Mouse (Mus musculus): ENCODE measurements at regions not wholly inside any gene's neighbourhood (a gene's known extent, or its start where the extent isn't known, plus 50 kb on each side); places are given as distances from the start of the nearest gene placed in this dataset.

- DNase-seq (ENCODE audit: low spot score) = no peak
These were observed 175.9 kb downstream of the Bcl2l11 start for GRCm38 (mm10) chr2:128301709-128302108.

- DNase-seq (ENCODE audit: low spot score) = no peak
These were observed 178.3 kb downstream of the Bcl2l11 start for GRCm38 (mm10) chr2:128304063-128304712.

GRCm38 (mm10) chr2:128306693-128307092 lies 180.9 kb downstream of the Bcl2l11 start:
- no peak for DNase-seq (ENCODE audit: low spot score)

- no peak for DNase-seq (ENCODE audit: low spot score)
These were observed 183.7 kb downstream of the Bcl2l11 start for GRCm38 (mm10) chr2:128309541-128310030.

- DNase-seq (ENCODE audit: low spot score) = no peak
These were observed 184.2 kb downstream of the Bcl2l11 start for GRCm38 (mm10) chr2:128310081-128310480.

GRCm38 (mm10) chr2:128312084-128312594 lies 186.3 kb downstream of the Bcl2l11 start:
- DNase-seq (ENCODE audit: low spot score) = no peak

- no peak for DNase-seq (ENCODE audit: low spot score)
These were observed 187.1 kb downstream of the Bcl2l11 start for GRCm38 (mm10) chr2:128312659-128313581.

GRCm38 (mm10) chr2:128313582-128313918 lies 187.7 kb downstream of the Bcl2l11 start:
- DNase-seq (ENCODE audit: low spot score) = no peak

GRCm38 (mm10) chr2:128313948-128314347 lies 188.1 kb downstream of the Bcl2l11 start:
- no peak for DNase-seq (ENCODE audit: low spot score)

GRCm38 (mm10) chr2:128316516-128316915 lies 190.7 kb downstream of the Bcl2l11 start:
- DNase-seq (ENCODE audit: low spot score) = no peak

- no peak for DNase-seq (ENCODE audit: low spot score)
These were observed 192.4 kb downstream of the Bcl2l11 start for GRCm38 (mm10) chr2:128318266-128318665.

GRCm38 (mm10) chr2:128318956-128319355 lies 193.1 kb downstream of the Bcl2l11 start:
- DNase-seq (ENCODE audit: low spot score) = no peak

GRCm38 (mm10) chr2:128321475-128321874 lies 195.6 kb downstream of the Bcl2l11 start:
- DNase-seq (ENCODE audit: low spot score) = no peak

GRCm38 (mm10) chr2:128324256-128325096 lies 198.6 kb downstream of the Bcl2l11 start:
- DNase-seq (ENCODE audit: low spot score) = no peak

GRCm38 (mm10) chr2:128325097-128325421 lies 199.2 kb downstream of the Bcl2l11 start:
- no peak for DNase-seq (ENCODE audit: low spot score)

GRCm38 (mm10) chr2:128325456-128325855 lies 199.6 kb downstream of the Bcl2l11 start:
- DNase-seq (ENCODE audit: low spot score) = no peak

GRCm38 (mm10) chr2:128330833-128331232 lies 205.0 kb downstream of the Bcl2l11 start:
- DNase-seq (ENCODE audit: low spot score) = no peak

GRCm38 (mm10) chr2:128331275-128331674 lies 205.4 kb downstream of the Bcl2l11 start:
- DNase-seq (ENCODE audit: low spot score) = no peak

GRCm38 (mm10) chr2:128331681-128332080 lies 205.8 kb downstream of the Bcl2l11 start:
- DNase-seq (ENCODE audit: low spot score) = no peak

GRCm38 (mm10) chr2:128333401-128334142 lies 207.7 kb downstream of the Bcl2l11 start:
- DNase-seq (ENCODE audit: low spot score) = no peak

- DNase-seq (ENCODE audit: low spot score) = no peak
These were observed 208.3 kb downstream of the Bcl2l11 start for GRCm38 (mm10) chr2:128334143-128334470.
